Mouse (Mus musculus) frontal cortex, adult 2 months (tissue): ENCODE measurements around the gene Sbno1. TPM values are rescaled to one million over a fixed set of nuclear protein-coding genes. Genes with fewer than 3 reads are reported as not detected.
A peak's percentile ranks its signal among the peaks of the same experiment; 100 is the strongest.

Experiments
- DNase-seq, 2 experiments: peaks; one replicate each; pipeline ENCODE4 v3.0.0; 2022; ENCODE audit warnings: low spot score in 1 of 2; ENCODE audit errors: extremely low spot score in 1 of 2
- polyA plus RNA-seq: library from polyadenylated mRNA; depleted of rRNA; stranded (reverse); fragments of >200 nt; gene quantifications from 2 replicates; pipeline ENCODE4 v1.2.3, GENCODE M21; 2012

Sbno1 gene
- polyA plus RNA-seq, 1 experiment = 57.7 TPM

GRCm38 (mm10) chr5:124444661-124445561, 19.1 kb upstream of the Sbno1 start:
- peak in 1 of 2 experiments; percentile 75 for DNase-seq

GRCm38 (mm10) chr5:124444208-124444607, 18.4 kb upstream of the Sbno1 start:
- DNase-seq = no peak

- DNase-seq = no peak
Measured at GRCm38 (mm10) chr5:124442628-124443027, 16.8 kb upstream of the Sbno1 start.

- DNase-seq = no peak
Measured at GRCm38 (mm10) chr5:124440094-124440701, 14.4 kb upstream of the Sbno1 start.

GRCm38 (mm10) chr5:124439447-124440093, 13.8 kb upstream of the Sbno1 start, which contains the start of gene Kmt5a:
Gene Kmt5a, plus strand, starts transcription at chr5:124439930.
- DNase-seq = peak; percentile 94

- DNase-seq = no peak
Measured at GRCm38 (mm10) chr5:124438746-124439145, 12.9 kb upstream of the Sbno1 start.

GRCm38 (mm10) chr5:124438229-124438628, 12.4 kb upstream of the Sbno1 start:
- DNase-seq = no peak

- no peak for DNase-seq
Measured at GRCm38 (mm10) chr5:124433048-124433447, 7.2 kb upstream of the Sbno1 start.

- DNase-seq = peak; percentile 81 to 90
Measured at GRCm38 (mm10) chr5:124432398-124433012, 6.7 kb upstream of the Sbno1 start.

GRCm38 (mm10) chr5:124426475-124427071, 772 bp upstream of the Sbno1 start:
- DNase-seq = no peak

- DNase-seq = no peak
Measured at GRCm38 (mm10) chr5:124424723-124425411, 934 bp downstream of the Sbno1 start.

GRCm38 (mm10) chr5:124424200-124424722, 1.5 kb downstream of the Sbno1 start:
- no peak for DNase-seq

GRCm38 (mm10) chr5:124421786-124422185, 4.0 kb downstream of the Sbno1 start:
- DNase-seq = no peak

GRCm38 (mm10) chr5:124418903-124419302, 6.9 kb downstream of the Sbno1 start:
- DNase-seq = no peak

GRCm38 (mm10) chr5:124412163-124412562, 13.6 kb downstream of the Sbno1 start:
- no peak for DNase-seq

GRCm38 (mm10) chr5:124410808-124411207, 15.0 kb downstream of the Sbno1 start:
- DNase-seq = no peak

GRCm38 (mm10) chr5:124393726-124394125, 32.1 kb downstream of the Sbno1 start:
- no peak for DNase-seq

- DNase-seq = no peak
Measured at GRCm38 (mm10) chr5:124392412-124392811, 33.4 kb downstream of the Sbno1 start.

- DNase-seq = no peak
Measured at GRCm38 (mm10) chr5:124387932-124388331, 37.9 kb downstream of the Sbno1 start.

- DNase-seq = no peak
Measured at GRCm38 (mm10) chr5:124380121-124380520, 45.7 kb downstream of the Sbno1 start.
